Mouse (Mus musculus) heart, adult 18-20 months (tissue): ENCODE data around the gene Amot. TPM values are rescaled to one million over a fixed set of nuclear protein-coding genes. Genes with fewer than 3 reads are reported as not detected.

ENCODE experiments used
- DNase-seq, 2 experiments: peaks; one replicate each; pipeline ENCODE4 v3.0.0; 2021 to 2022; ENCODE audit warnings: mixed read lengths in 1 of 2
- long read RNA-seq, 2 experiments: library from polyadenylated mRNA; stranded (forward); transcript quantifications; one replicate each; pipeline ENCODE4 v2.0.0; 2021
- total RNA-seq, 2 experiments: library from RNA; stranded (reverse); gene quantifications; 2 replicates each; pipeline ENCODE4 v1.2.3; 2021

The Amot gene
- 10 to 100 TPM in 1 of 2 experiments, 1 to 10 TPM in 1; 8.2 to 11.7 TPM for total RNA-seq
- long read RNA-seq, experiment 1, partial matches to known transcripts: 0 of 1 reads
- long read RNA-seq, experiment 1, other reads (novel, unspliced or antisense): 1 of 1 reads
- long read RNA-seq, experiment 2, partial matches to known transcripts: 0 of 1 reads
- long read RNA-seq, experiment 2, other reads (novel, unspliced or antisense): 1 of 1 reads

GRCm38 (mm10) chrX:145504717-145505415 is at the start of gene Amot:
Gene Amot, minus strand, starts transcription at chrX:145505181.
- DNase-seq: peak; percentile 89 to 92

- no peak for DNase-seq
Observed at GRCm38 (mm10) chrX:145545060-145545459, 40.1 kb upstream of the Amot start.

- DNase-seq: no peak
Observed at GRCm38 (mm10) chrX:145543602-145544490, 38.9 kb upstream of the Amot start.

GRCm38 (mm10) chrX:145541050-145541449 is 36.1 kb upstream of the Amot start:
- no peak for DNase-seq

- DNase-seq: no peak
Observed at GRCm38 (mm10) chrX:145540321-145540720, 35.3 kb upstream of the Amot start.

- DNase-seq: no peak
Observed at GRCm38 (mm10) chrX:145529602-145530001, 24.6 kb upstream of the Amot start.

GRCm38 (mm10) chrX:145516322-145517066 is 11.5 kb upstream of the Amot start:
- no peak for DNase-seq

- DNase-seq: peak; percentile 8 to 29
Observed at GRCm38 (mm10) chrX:145515498-145516158, 10.6 kb upstream of the Amot start.

- no peak for DNase-seq
Observed at GRCm38 (mm10) chrX:145510675-145511074, 5.7 kb upstream of the Amot start.

- DNase-seq: peak; percentile 80 to 88
Observed at GRCm38 (mm10) chrX:145505457-145506201, 648 bp upstream of the Amot start.

- DNase-seq: no peak
Observed at GRCm38 (mm10) chrX:145501666-145502355, 3.2 kb downstream of the Amot start.

- no peak for DNase-seq
Observed at GRCm38 (mm10) chrX:145499101-145499500, 5.9 kb downstream of the Amot start.

- DNase-seq: no peak
Observed at GRCm38 (mm10) chrX:145498691-145499090, 6.3 kb downstream of the Amot start.

- DNase-seq: peak in 1 of 2 experiments; percentile 7
Observed at GRCm38 (mm10) chrX:145497486-145497885, 7.5 kb downstream of the Amot start.

- no peak for DNase-seq
Observed at GRCm38 (mm10) chrX:145495381-145495780, 9.6 kb downstream of the Amot start.

GRCm38 (mm10) chrX:145490821-145491220 is 14.2 kb downstream of the Amot start:
- no peak for DNase-seq

GRCm38 (mm10) chrX:145490417-145490816 is 14.6 kb downstream of the Amot start:
- no peak for DNase-seq

- DNase-seq: no peak
Observed at GRCm38 (mm10) chrX:145489950-145490349, 15.0 kb downstream of the Amot start.

GRCm38 (mm10) chrX:145485495-145485894 is 19.5 kb downstream of the Amot start:
- no peak for DNase-seq

- DNase-seq: no peak
Observed at GRCm38 (mm10) chrX:145483486-145484055, 21.4 kb downstream of the Amot start.
